ENCODE assay signal across 27 mouse cellular contexts in the genomic region with DNA sequence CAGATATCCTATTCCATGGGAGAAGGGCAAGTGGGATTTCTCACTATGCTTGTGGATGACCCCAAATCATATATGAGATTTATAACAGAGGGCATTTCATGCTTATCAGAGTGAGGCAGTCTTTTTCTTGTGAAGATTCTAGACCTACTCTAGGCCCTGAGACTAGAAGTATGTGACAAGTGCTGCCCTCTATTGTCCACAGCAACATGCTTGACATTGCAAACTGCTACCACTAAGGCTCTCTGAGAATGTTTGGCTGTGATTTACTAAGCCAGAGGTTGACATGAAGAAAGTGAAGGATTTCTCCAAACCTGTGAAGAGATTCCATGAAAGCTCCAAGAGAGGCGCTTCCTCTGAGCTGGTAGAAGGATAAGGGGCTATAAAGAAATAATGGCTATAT. TPM values are rescaled to one million over a fixed set of nuclear protein-coding genes. Genes with fewer than 3 reads are reported as not detected.
DNase-seq lines count a peak whose midpoint lies in the region; ATAC-seq and TF ChIP-seq lines count a peak whose summit lies in the region.
"Had no signal": no experiment of that assay in that cellular context is flagged by ENCODE, and none has a peak within 500 bp of the region (broad histone marks: within the 10 kb centered on the region; RNA-seq: fewer than 3 reads in every experiment).

No protein-coding gene starts in this region.

- TF ChIP-seq CTCF in gastrocnemius, adult 2 months (IDR thresholded peaks at IDR 0.05) = peak; percentile 13; the same call in 1 of the 2 replicates
- peak; percentile 52 for TF ChIP-seq CTCF in left cerebral cortex, adult 2 months (IDR thresholded peaks at IDR 0.05)
- peak; percentile 27 for TF ChIP-seq CTCF in stomach, postnatal 0 days (IDR thresholded peaks at IDR 0.05; ENCODE audit: low read depth)

- no peak for DNase-seq in gastrocnemius, adult 2 months
- no peak for DNase-seq in gastrocnemius, postnatal 36 days
- no peak for DNase-seq in left cerebral cortex, adult 2 months (ENCODE audit: extremely low spot score in 1 of 2, low spot score in 2 of 2)
- DNase-seq in left cerebral cortex, postnatal 10 days (ENCODE audit: extremely low spot score in 1 of 2, low spot score in 2 of 2) = no peak
- DNase-seq in adipocyte (ENCODE audit: low spot score) = peak; percentile 51
- DNase-seq in stomach, postnatal 0 days (ENCODE audit: low spot score) = no peak
- no peak for DNase-seq in kidney, adult 8-10 months
- DNase-seq: adrenal gland, adult 8-10 months; cerebellum, adult 9-10 months; kidney, adult 18-20 months; lung, postnatal 4 days; retina, postnatal 1 day had no signal

- intact Hi-C loops in gastrocnemius, adult 2 months (cut with DNase I) = loop anchor here (5.0 kb wide), 1 partner anchor 149 kb away; no protein-coding TSS in a partner anchor
- intact Hi-C loops in gastrocnemius, postnatal 36 days (cut with DNase I) = loop anchor here (1.0 kb wide), 1 partner anchor 61 kb away; no protein-coding TSS in a partner anchor
- intact Hi-C loops in left cerebral cortex, adult 2 months (cut with DNase I) = no loop called here
- intact Hi-C loops in left cerebral cortex, postnatal 10 days (cut with DNase I) = loop anchor here (2.0 to 10.0 kb wide), 4 partner anchors 60 to 236 kb away; a partner anchor contains a TSS

- ATAC-seq in stomach, postnatal 0 days (ENCODE audit: low FRiP score, low TSS enrichment) = no peak
- ATAC-seq: midbrain, embryonic 15.5 days; Patski had no signal

- H3K4me1 ChIP-seq in stomach, postnatal 0 days (replicated peaks; ENCODE audit: control insufficient read depth, insufficient read depth) = no peaks in the 10 kb centered on the region
- H3K4me1 ChIP-seq: midbrain, embryonic 15.5 days; neural tube, embryonic 13.5 days had no signal

- no peak overlapping the region for H3K9ac ChIP-seq in stomach, postnatal 0 days (ENCODE audit: low read length)
- H3K9ac ChIP-seq: midbrain, embryonic 15.5 days; neural tube, embryonic 13.5 days had no signal

- H3K27ac ChIP-seq in gastrocnemius, adult 2 months = no peak overlapping the region
- no peak overlapping the region for H3K27ac ChIP-seq in left cerebral cortex, adult 2 months
- no peak overlapping the region for H3K27ac ChIP-seq in stomach, postnatal 0 days (replicated peaks)
- H3K27ac ChIP-seq: hindbrain, embryonic 10.5 days; kidney, postnatal 0 days; midbrain, embryonic 15.5 days; neural tube, embryonic 13.5 days had no signal

- no peaks in the 10 kb centered on the region for H3K36me3 ChIP-seq in stomach, postnatal 0 days (ENCODE audit: control insufficient read depth, insufficient read depth, low read length)
- H3K36me3 ChIP-seq: midbrain, embryonic 15.5 days; neural tube, embryonic 13.5 days had no signal

- TF ChIP-seq EP300 in stomach, postnatal 0 days (optimal IDR thresholded peaks at IDR 0.05) = no peak

- no peak overlapping the region for H3K4me3 ChIP-seq in gastrocnemius, adult 2 months
- H3K4me3 ChIP-seq in left cerebral cortex, adult 2 months = no peak overlapping the region
- H3K4me3 ChIP-seq in stomach, postnatal 0 days (ENCODE audit: low read depth, low read length) = no peak overlapping the region
- H3K4me3 ChIP-seq: hindbrain, embryonic 10.5 days; midbrain, embryonic 15.5 days; myocyte; neural tube, embryonic 13.5 days had no signal

- H3K9me3 ChIP-seq in stomach, postnatal 0 days (ENCODE audit: control insufficient read depth, low read length) = peaks cover 13% of the 10 kb centered on the region
- H3K9me3 ChIP-seq: midbrain, embryonic 15.5 days had no signal

- 100% methylated on average over 1 of the region's 1 CpGs for WGBS in stomach, postnatal 0 days

- H3K27me3 ChIP-seq in stomach, postnatal 0 days (ENCODE audit: control insufficient read depth, insufficient read depth, low read length) = no peaks in the 10 kb centered on the region
- H3K27me3 ChIP-seq: Patski had no signal

- no peak overlapping the region for H3K4me2 ChIP-seq in stomach, postnatal 0 days (replicated peaks; ENCODE audit: low read depth)
- H3K4me2 ChIP-seq: heart, embryonic 11.5 days; midbrain, embryonic 15.5 days; neural tube, embryonic 13.5 days had no signal

RNA-seq across cellular contexts. Expression of a gene that starts 1.3 kb away (rescaled TPM):
- total RNA-seq in gastrocnemius, adult 2 months (2021) = not detected
- total RNA-seq in gastrocnemius, postnatal 36 days (2021) = under 1 TPM in 1 of 2 experiments, not detected in 1; 0.17 TPM
- under 1 TPM in 1 of 2 experiments, not detected in 1; 0.11 TPM for total RNA-seq in left cerebral cortex, adult 2 months (2021)
- total RNA-seq in left cerebral cortex, postnatal 10 days (2021) = under 1 TPM; 0.10 to 0.21 TPM
- not detected in 2 replicates for polyA plus RNA-seq in stomach, postnatal 0 days (2015; fragmentation: Nextera tagmentation; extraction: Ambion mirVana)
- total RNA-seq: adrenal gland, adult 8-10 months; liver, adult 2 months; megakaryocyte-erythroid progenitor cell, adult 5-6 weeks had no signal
- polyA plus RNA-seq: forebrain, embryonic 11.5 days; heart, postnatal 0 days; hindbrain, embryonic 10.5 days; kidney, postnatal 0 days; large intestine, adult 2 months; limb, embryonic 11.5 days; liver, adult 2 months; liver, embryonic 16.5 days; lung, embryonic 16.5 days; midbrain, embryonic 15.5 days; neural tube, embryonic 13.5 days; Patski had no signal

RNA-seq across cellular contexts. Expression of a gene that starts 4.5 kb away (rescaled TPM):
- 10 to 100 TPM; 26.1 to 32.7 TPM for total RNA-seq in gastrocnemius, adult 2 months (2021)
- total RNA-seq in gastrocnemius, postnatal 36 days (2021) = 10 to 100 TPM; 87.0 to 98.1 TPM
- 100 to 1,000 TPM in 1 of 2 experiments, 10 to 100 TPM in 1; 67.4 to 120 TPM for total RNA-seq in left cerebral cortex, adult 2 months (2021)
- 100 to 1,000 TPM; 216 to 220 TPM for total RNA-seq in left cerebral cortex, postnatal 10 days (2021)
- 287 and 390 TPM in 2 replicates for polyA plus RNA-seq in stomach, postnatal 0 days (2015; fragmentation: Nextera tagmentation; extraction: Ambion mirVana)
- total RNA-seq: megakaryocyte-erythroid progenitor cell, adult 5-6 weeks had no signal
